Mouse (Mus musculus): Measurements from ENCODE around the gene A730071L15Rik. TPM values are rescaled to one million over a fixed set of nuclear protein-coding genes. Genes with fewer than 3 reads are reported as not detected.

Gene A730071L15Rik
- polyA plus RNA-seq, 1 experiment from 2014 or later, result 0.39 TPM

DNA sequence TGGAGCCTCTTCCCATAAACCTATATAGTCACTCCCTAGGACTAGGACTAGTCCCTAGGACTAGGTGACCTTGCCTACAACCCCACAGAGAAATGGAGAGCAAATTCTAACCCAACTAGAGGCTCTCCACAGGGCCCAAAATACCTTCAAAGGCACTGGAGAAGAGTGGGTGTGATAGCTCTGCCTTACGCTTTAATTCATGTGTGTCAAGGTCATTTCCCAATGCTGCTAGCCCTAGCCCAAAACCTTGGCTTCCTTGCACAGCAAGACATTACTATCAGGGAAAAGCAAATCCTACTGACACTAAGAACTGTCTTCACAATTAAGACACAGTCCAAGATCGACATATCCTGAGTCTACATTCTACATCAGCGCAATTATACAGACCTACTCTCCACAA, 36.8 kb upstream of the A730071L15Rik start:
- H3K27me3 ChIP-seq (ENCODE audit: control insufficient read depth, insufficient read depth, low read length), result no peaks in the 10 kb centered on the region
- WGBS, result 82% methylated on average over 3 of the region's 3 CpGs
- ATAC-seq (replicated peaks; ENCODE audit: extremely low read depth, insufficient read depth, low FRiP score), result no peak
- no peak overlapping the region for H3K9ac ChIP-seq (ENCODE audit: low read length)
- no peak overlapping the region for H3K4me3 ChIP-seq (ENCODE audit: low read length)
- H3K4me2 ChIP-seq (ENCODE audit: low read depth, low read length), result no peak overlapping the region
- H3K27ac ChIP-seq (ENCODE audit: low read length), result no peak overlapping the region
- H3K9me3 ChIP-seq (replicated peaks; ENCODE audit: control insufficient read depth, low read length), result no peaks in the 10 kb centered on the region
- peaks cover 12% of the 10 kb centered on the region for H3K4me1 ChIP-seq (ENCODE audit: control insufficient read depth, insufficient read depth, low read length)
- no peaks in the 10 kb centered on the region for H3K36me3 ChIP-seq (ENCODE audit: control insufficient read depth, insufficient read depth)

DNA sequence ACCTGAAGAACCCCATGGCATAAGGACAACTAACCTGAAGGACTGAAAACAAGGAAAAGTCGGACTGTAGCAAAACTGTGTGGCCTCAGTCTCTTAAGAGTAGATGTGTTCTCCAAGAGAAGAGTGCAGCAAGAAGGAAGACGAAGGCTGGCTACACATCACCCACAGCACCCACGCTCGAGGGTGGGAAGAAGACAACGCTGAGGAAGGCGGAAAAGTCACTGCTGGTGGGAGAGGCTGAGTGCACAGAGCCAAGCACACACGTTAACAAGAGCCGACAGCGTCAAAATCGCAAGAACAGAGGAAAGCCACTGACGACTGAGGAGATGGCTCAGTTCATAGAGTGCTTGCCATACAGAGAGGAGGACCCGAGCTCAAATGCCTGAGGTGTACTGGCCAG, 36.1 kb upstream of the A730071L15Rik start:
- no peak overlapping the region for H3K27ac ChIP-seq (ENCODE audit: low read length)
- 87% methylated on average over 12 of the region's 12 CpGs for WGBS

GRCm38 (mm10) chr11:6164781-6165180, 35.0 kb upstream of the A730071L15Rik start:
- ATAC-seq (replicated peaks; ENCODE audit: extremely low read depth, insufficient read depth, low FRiP score), result no peak
- Histone ChIP-seq H3K9me3 (replicated peaks; ENCODE audit: control insufficient read depth, low read length) (no peaks in the 10 kb centered on the region), H3K4me2 (ENCODE audit: low read depth, low read length) (no peak overlapping the region), H3K27me3 (ENCODE audit: control insufficient read depth, insufficient read depth, low read length) (no peaks in the 10 kb centered on the region), H3K36me3 (ENCODE audit: control insufficient read depth, insufficient read depth) (no peaks in the 10 kb centered on the region), H3K4me1 (ENCODE audit: control insufficient read depth, insufficient read depth, low read length) (peaks cover 6% of the 10 kb centered on the region), H3K27ac (ENCODE audit: low read length) (no peak overlapping the region), H3K4me3 (ENCODE audit: low read length) (no peak overlapping the region), H3K9ac (ENCODE audit: low read length) (no peak overlapping the region)
- 92% methylated on average over 7 of the region's 7 CpGs for WGBS

More for the DNA sequence above, 36.1 kb upstream of the A730071L15Rik start:
- no peaks in the 10 kb centered on the region for H3K36me3 ChIP-seq (ENCODE audit: control insufficient read depth, insufficient read depth)
- no peaks in the 10 kb centered on the region for H3K27me3 ChIP-seq (ENCODE audit: control insufficient read depth, insufficient read depth, low read length)
- no peak for ATAC-seq (replicated peaks; ENCODE audit: extremely low read depth, insufficient read depth, low FRiP score)
- H3K4me2 ChIP-seq (ENCODE audit: low read depth, low read length), result no peak overlapping the region
- H3K9me3 ChIP-seq (replicated peaks; ENCODE audit: control insufficient read depth, low read length), result no peaks in the 10 kb centered on the region
- no peak overlapping the region for H3K4me3 ChIP-seq (ENCODE audit: low read length)
- H3K9ac ChIP-seq (ENCODE audit: low read length), result no peak overlapping the region
- H3K4me1 ChIP-seq (ENCODE audit: control insufficient read depth, insufficient read depth, low read length), result peaks cover 10% of the 10 kb centered on the region

GRCm38 (mm10) chr11:6165391-6166081, 34.3 kb upstream of the A730071L15Rik start:
- Histone ChIP-seq H3K27ac (ENCODE audit: low read length) (no peak overlapping the region), H3K27me3 (ENCODE audit: control insufficient read depth, insufficient read depth, low read length) (no peaks in the 10 kb centered on the region), H3K9ac (ENCODE audit: low read length) (no peak overlapping the region), H3K4me2 (ENCODE audit: low read depth, low read length) (no peak overlapping the region), H3K36me3 (ENCODE audit: control insufficient read depth, insufficient read depth) (no peaks in the 10 kb centered on the region), H3K4me1 (ENCODE audit: control insufficient read depth, insufficient read depth, low read length) (peaks cover 5% of the 10 kb centered on the region), H3K4me3 (ENCODE audit: low read length) (no peak overlapping the region), H3K9me3 (replicated peaks; ENCODE audit: control insufficient read depth, low read length) (no peaks in the 10 kb centered on the region)
- 95% methylated on average over 7 of the region's 7 CpGs for WGBS
- ATAC-seq (replicated peaks; ENCODE audit: extremely low read depth, insufficient read depth, low FRiP score), result no peak

- no peak overlapping the region for H3K4me2 ChIP-seq (ENCODE audit: low read depth, low read length)
- 77% methylated on average over 12 of the region's 12 CpGs for WGBS
- no peaks in the 10 kb centered on the region for H3K9me3 ChIP-seq (replicated peaks; ENCODE audit: control insufficient read depth, low read length)
- no peak overlapping the region for H3K4me3 ChIP-seq (ENCODE audit: low read length)
- no peak for ATAC-seq (replicated peaks; ENCODE audit: extremely low read depth, insufficient read depth, low FRiP score)
- peaks cover 3% of the 10 kb centered on the region for H3K4me1 ChIP-seq (ENCODE audit: control insufficient read depth, insufficient read depth, low read length)
- no peaks in the 10 kb centered on the region for H3K27me3 ChIP-seq (ENCODE audit: control insufficient read depth, insufficient read depth, low read length)
- H3K9ac ChIP-seq (ENCODE audit: low read length), result no peak overlapping the region
- H3K27ac ChIP-seq (ENCODE audit: low read length), result no peak overlapping the region
- no peaks in the 10 kb centered on the region for H3K36me3 ChIP-seq (ENCODE audit: control insufficient read depth, insufficient read depth)
Observed at GRCm38 (mm10) chr11:6166351-6166750, 33.5 kb upstream of the A730071L15Rik start.

DNA sequence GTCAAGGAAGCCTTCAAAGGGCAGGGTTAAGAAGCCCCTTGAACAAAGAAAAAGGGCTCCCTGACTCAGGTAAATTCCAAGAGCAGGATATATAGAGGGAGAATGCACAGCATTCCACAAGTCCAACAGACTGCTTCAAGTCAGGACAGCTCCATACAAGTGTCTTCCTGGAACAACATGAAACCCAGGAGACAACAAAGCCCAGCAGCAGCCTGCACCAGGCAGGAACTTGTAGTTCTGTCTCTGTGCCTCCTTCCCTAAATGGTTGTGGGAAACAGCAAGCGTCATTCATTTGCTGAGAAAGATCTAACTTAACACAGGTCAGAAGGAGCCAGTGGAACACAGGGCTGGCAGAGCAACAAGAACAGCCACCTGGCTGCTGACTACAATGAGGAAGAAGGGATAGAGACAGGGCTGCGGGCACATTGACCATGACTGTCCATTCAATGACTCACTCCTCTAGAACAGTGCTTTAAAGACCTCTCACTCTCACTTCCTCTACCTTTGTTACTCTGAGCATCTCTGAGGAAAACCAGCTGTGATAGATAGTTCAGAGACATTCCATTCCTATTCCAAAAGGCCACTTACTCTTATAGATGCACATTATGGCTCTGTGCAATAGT, 30.7 kb upstream of the A730071L15Rik start:
- Histone ChIP-seq H3K36me3 (ENCODE audit: control insufficient read depth, insufficient read depth) (no peaks in the 10 kb centered on the region), H3K9ac (ENCODE audit: low read length) (no peak overlapping the region), H3K4me3 (ENCODE audit: low read length) (no peak overlapping the region), H3K4me1 (ENCODE audit: control insufficient read depth, insufficient read depth, low read length) (peaks cover 6% of the 10 kb centered on the region), H3K9me3 (replicated peaks; ENCODE audit: control insufficient read depth, low read length) (no peaks in the 10 kb centered on the region), H3K4me2 (ENCODE audit: low read depth, low read length) (no peak overlapping the region), H3K27me3 (ENCODE audit: control insufficient read depth, insufficient read depth, low read length) (no peaks in the 10 kb centered on the region), H3K27ac (ENCODE audit: low read length) (no peak overlapping the region)
- ATAC-seq (replicated peaks; ENCODE audit: extremely low read depth, insufficient read depth, low FRiP score), result no peak
- WGBS, result 65% methylated on average over 2 of the region's 2 CpGs

DNA sequence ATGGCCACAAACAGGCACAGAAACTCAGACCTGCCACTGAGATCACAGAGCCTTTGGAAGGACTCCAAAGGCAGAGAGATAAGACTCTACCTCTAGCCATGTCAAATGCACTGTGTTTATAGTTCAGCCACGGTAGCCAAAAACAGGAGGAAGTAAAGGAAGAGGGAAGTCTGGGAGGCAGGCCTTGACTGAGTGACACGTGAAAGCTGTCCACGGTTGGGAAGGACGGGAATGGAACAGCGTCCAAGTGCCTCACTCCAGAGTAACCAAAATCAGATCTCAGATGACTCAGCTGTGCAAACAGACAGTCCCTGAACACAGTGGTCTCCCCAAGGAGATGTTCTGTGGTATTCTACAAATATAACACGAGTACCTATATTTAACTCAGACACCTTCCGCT, 25.1 kb upstream of the A730071L15Rik start:
- peak overlapping the region; percentile 48 for H3K4me2 ChIP-seq (ENCODE audit: low read depth, low read length)
- peaks cover 40% of the 10 kb centered on the region for H3K4me1 ChIP-seq (ENCODE audit: control insufficient read depth, insufficient read depth, low read length)
- H3K9me3 ChIP-seq (replicated peaks; ENCODE audit: control insufficient read depth, low read length), result no peaks in the 10 kb centered on the region
- H3K9ac ChIP-seq (ENCODE audit: low read length), result no peak overlapping the region
- 11% methylated on average over 7 of the region's 7 CpGs for WGBS
- H3K27ac ChIP-seq (ENCODE audit: low read length), result peak overlapping the region; percentile 82
- H3K4me3 ChIP-seq (ENCODE audit: low read length), result no peak overlapping the region
- no peaks in the 10 kb centered on the region for H3K36me3 ChIP-seq (ENCODE audit: control insufficient read depth, insufficient read depth)
- H3K27me3 ChIP-seq (ENCODE audit: control insufficient read depth, insufficient read depth, low read length), result no peaks in the 10 kb centered on the region
- peak; percentile 84 for ATAC-seq (replicated peaks; ENCODE audit: extremely low read depth, insufficient read depth, low FRiP score)

GRCm38 (mm10) chr11:6175506-6175905, 24.3 kb upstream of the A730071L15Rik start:
- Histone ChIP-seq H3K27me3 (ENCODE audit: control insufficient read depth, insufficient read depth, low read length) (no peaks in the 10 kb centered on the region), H3K36me3 (ENCODE audit: control insufficient read depth, insufficient read depth) (no peaks in the 10 kb centered on the region), H3K9ac (ENCODE audit: low read length) (no peak overlapping the region), H3K9me3 (replicated peaks; ENCODE audit: control insufficient read depth, low read length) (no peaks in the 10 kb centered on the region), H3K4me3 (ENCODE audit: low read length) (no peak overlapping the region), H3K4me1 (ENCODE audit: control insufficient read depth, insufficient read depth, low read length) (peaks cover 45% of the 10 kb centered on the region), H3K4me2 (ENCODE audit: low read depth, low read length) (no peak overlapping the region), H3K27ac (ENCODE audit: low read length) (peak overlapping the region; percentile 82)
- WGBS, result 14% methylated on average over 1 of the region's 1 CpGs
- ATAC-seq (replicated peaks; ENCODE audit: extremely low read depth, insufficient read depth, low FRiP score), result no peak; the same call in 1 of the 2 replicates

DNA sequence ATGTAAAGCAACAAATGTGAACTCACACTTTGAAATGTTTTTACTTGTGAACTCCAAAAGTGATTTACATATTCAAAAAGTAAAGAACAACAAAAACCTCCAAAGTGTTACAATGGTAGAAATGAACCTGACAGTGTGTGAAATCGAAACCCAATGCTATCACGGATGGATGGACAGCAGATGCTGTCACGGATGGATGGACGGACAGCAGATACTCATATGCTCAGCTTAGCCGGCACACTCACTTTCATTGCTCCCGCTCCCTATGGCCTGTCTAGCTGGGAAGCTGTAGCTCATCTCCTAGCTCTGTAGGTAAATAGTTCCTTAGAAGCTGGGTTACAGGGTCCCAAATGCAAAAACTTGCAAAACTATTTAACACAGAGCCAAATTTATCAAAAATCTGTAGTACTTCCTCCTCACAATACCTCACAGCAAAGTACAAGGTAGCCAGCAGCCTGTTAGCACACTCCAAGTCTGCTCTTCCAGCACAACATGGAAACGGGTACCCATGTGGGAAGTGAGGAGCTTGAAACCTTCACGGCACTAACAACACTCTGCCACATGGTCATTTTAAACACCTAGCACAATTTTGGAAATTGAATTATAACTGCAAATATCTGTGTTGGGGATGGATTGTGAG, 21.9 kb upstream of the A730071L15Rik start:
- Histone ChIP-seq H3K4me2 (ENCODE audit: low read depth, low read length) (no peak overlapping the region), H3K27me3 (ENCODE audit: control insufficient read depth, insufficient read depth, low read length) (no peaks in the 10 kb centered on the region), H3K4me1 (ENCODE audit: control insufficient read depth, insufficient read depth, low read length) (peaks cover 45% of the 10 kb centered on the region), H3K36me3 (ENCODE audit: control insufficient read depth, insufficient read depth) (no peaks in the 10 kb centered on the region), H3K27ac (ENCODE audit: low read length) (peak overlapping the region; percentile 61; the same call in 1 of the 2 replicates), H3K9ac (ENCODE audit: low read length) (no peak overlapping the region), H3K9me3 (replicated peaks; ENCODE audit: control insufficient read depth, low read length) (no peaks in the 10 kb centered on the region), H3K4me3 (ENCODE audit: low read length) (no peak overlapping the region)
- ATAC-seq (replicated peaks; ENCODE audit: extremely low read depth, insufficient read depth, low FRiP score), result no peak
- WGBS, result 76% methylated on average over 8 of the region's 8 CpGs

Measured in heart, embryonic 16.5 days (tissue).